Mouse (Mus musculus) adrenal gland, postnatal 14 days (tissue): ENCODE measurements around the gene Ttc34. TPM values are rescaled to one million over a fixed set of nuclear protein-coding genes. Genes with fewer than 3 reads are reported as not detected.
A peak's percentile ranks its signal among the peaks of the same experiment; 100 is the strongest.

Experiments
- DNase-seq: peaks from one replicate; pipeline ENCODE4 v3.0.0; 2021; ENCODE audit warnings: mixed read lengths
- total RNA-seq: library from RNA; stranded (reverse); gene quantifications from 2 replicates; pipeline ENCODE4 v1.2.3, GENCODE M21; 2021

Ttc34 gene
- total RNA-seq, 1 experiment from 2014 or later: 0.19 TPM

DNA sequence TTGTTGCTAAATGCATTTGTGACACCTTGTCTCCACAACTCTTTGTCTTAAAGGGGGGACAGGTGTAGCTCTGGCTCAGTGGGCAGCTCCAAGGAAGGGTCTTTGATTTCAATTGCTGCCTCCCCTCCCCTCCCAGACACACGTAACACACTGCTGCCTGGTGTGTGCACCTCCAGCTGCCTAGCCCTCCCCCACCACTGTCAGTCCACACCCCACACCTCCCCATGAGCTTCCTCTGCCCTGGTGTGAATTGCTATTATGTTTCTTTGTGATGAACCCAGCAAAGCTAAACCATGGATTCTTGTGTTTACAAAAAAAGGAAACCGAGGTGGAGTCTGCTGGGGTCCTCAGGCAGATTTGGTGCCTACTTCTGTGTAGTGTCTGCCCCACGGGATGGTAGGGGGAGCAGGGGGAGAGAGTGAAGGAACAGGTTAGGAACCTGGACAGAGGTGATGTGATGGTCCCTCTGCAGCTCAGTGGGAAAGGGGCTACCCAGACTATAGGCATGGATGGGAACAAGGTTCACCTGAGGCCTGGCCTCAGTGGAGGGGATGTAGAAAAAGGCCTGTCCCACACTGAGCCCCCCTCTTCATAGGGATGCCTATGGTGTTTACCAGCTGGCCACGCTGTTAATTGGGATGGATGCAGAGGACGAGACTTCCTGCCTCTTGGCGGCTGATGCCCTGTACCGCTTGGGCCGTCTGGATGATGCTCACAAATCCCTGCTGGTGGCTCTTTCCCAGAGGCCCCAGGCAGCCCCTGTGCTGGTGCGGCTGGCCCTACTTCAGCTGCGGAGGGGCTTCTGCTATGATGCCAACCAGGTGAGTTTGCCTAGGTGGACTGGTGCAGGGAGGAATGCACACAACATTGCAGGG, 20.3 kb downstream of the Ttc34 start:
- no peak for DNase-seq

DNA sequence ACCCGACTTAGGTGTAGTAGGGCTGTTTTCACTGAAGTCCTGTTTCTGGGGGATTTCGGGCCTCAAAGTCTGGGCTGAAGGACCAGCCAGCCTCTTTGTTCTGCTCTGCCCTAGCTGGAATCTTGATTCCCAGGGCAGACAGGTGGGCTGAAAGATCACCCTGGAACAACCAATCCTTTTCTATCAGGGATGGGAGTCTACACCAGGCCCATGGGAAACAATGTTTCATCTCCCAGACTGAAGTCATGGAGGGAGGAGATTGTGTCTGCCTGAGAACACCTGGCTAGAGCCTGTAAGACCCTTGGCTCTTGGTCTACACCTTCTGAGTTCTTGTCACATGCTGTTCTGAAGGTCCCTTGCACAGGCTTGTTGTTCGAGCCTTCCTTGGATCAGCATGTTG, 21.3 kb downstream of the Ttc34 start:
- no peak for DNase-seq

DNA sequence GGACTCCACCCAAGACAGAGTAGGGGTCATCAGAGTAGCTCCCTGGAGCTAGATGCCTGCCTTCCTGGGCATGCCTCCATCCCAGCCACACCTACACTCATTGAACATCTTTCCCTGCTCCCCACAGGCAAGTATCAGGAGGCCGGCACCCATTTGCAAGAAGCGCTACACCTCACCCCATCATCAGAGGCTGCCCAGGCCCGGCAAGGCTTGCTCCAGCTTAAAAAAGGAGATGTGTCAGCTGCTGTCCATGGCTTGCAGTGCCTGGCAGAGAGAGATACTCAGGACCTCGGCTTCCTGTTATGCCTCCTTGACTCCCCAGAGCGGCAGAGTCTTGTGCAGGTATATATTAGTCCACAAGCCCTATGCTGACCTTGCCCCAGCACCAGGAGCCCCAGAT, 24.7 kb downstream of the Ttc34 start:
- DNase-seq: no peak

DNA sequence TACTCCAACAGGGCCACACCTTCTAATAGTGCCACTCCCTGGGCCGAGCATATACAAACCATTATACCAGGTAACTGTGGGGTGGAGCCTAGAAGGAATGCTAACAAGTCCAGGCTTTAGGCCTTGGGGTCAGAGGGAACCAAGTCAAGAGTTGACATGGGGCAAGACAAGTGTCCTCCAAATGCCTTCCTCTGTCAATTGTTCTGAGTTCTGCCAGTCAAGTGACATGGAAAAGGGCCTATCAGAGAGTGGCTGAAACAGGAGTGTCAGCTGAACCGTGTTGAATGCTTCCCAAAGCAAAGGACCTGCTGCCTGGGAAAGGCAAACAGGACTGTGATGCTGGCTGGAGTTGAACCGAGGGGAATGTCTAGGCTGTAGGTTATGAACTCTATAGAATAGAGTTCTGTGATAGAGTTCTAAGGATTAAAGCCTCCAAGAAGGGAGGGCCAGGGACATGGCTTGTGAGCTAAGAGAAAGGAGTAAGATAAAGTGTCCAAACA, 26.2 kb downstream of the Ttc34 start:
- DNase-seq: no peak

DNA sequence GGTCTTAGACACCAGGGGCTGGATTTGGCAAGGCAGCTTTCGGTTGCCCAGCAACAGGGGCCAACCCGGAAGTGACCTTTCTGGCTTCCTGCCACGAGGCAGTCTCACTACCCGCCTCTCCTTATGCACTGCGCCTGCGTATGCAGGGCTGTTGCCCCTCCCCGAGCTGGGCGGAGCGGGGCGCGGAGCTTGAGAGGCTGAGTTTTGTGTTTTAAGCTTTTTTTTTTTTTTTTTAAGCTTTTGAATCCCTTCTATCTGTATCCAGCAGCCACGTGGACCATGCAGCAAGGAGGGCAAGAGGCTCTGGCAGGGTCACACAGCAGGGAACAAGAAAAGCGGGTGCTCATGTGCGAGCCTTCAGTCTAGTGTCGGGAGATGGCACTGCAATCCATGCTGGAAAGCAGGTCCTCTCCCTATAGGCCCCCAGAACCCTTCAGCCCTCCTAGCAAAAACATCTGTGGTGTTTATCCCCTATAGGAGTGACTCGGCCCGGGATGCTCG, 27.1 kb downstream of the Ttc34 start:
- peak; percentile 97 for DNase-seq

DNA sequence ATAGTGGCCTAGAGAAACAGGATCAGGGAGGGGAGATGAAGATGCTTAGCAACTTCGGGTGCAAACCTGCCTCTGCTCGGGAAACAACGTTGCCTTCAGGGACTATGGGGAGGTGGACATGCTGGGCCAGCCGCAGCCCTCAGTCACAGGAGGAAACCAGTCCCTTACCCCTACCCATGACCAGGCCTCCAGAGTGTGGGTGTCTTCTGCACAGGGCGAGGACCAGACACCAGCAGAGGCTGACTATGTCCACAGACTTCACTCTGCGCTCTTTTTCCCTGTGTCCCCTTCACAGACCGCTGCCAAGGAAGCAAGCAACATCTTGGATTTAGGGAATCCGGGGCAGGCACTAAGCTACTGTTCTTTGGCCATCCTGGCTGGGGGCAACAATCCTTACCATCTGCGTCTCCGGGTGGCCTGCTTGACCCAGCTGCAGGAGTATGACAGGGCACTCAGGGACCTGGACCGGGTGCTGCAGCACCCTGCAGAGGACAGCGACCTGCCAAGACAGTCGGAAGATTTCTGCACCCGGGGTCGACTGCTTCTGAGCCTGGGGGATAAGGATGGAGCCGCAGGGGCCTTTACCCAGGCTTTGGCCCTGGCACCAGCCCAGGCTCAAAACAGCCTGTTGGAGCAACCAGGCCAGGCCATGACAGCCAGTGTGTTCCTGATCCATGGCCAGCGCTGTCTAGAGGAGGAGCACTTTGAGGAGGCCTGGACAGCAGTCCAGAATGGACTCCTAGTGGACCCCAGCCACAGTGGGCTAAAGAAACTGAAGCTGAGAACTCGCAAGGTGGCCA, 27.9 kb downstream of the Ttc34 start:
- DNase-seq: no peak

DNA sequence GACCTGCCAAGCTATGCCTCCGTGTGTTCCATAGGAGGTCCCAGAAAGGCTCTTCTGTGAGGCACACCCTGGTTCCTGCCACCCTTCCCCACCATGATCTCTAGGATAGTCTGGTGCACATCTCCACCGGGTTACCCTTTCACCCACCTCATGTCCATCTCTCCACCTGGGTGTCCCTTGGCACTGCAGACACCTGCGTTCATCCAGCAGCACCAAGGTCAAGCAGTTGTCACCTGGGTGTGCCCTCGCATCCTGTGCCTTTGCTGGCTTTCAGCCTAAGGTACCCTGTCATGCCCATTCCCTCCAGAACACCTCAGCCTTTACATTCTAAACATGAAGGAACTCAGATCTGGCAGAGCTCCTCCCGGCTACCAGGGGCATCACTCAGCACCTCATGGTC, 29.1 kb downstream of the Ttc34 start:
- no peak for DNase-seq

DNA sequence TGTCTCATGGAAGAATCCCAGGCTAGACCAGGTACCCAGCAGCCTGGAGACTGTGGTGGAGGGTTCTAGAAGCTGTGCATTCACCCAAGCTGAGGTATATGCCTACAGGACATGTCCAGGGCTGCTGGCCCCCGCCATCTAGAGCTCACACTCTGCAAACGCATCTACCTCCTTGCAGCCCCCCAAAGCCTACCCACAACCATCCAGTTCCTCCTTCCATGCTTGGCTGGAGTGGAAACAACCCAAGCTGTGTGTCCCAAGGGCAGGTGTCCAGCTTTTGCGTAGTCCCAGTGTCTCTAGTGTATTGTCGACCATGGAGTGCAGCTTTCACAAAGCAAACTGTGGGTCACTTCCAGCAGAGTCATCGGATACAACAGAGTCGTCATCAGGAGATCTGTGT, 30.0 kb downstream of the Ttc34 start:
- no peak for DNase-seq

DNA sequence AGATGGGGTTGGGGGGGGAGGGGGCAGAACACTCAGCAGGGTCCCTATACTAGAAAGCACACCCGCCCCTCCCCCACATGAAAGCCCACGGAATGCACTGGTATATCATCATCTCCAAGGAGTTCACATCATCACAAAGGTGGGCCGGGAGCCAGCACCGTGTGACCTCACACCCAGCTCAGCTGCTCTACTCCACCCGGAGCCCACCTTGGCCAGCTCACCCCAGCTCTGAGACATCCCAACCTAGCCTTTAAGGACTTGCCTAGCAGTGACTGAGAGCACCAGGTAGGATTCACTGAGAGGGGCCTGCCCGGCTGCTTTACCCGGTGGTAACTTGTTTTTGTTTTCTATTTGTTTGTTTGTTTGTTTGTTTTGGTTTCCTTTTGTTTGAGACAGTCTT, 32.2 kb downstream of the Ttc34 start, which contains the start of gene Mmel1:
Gene Mmel1 (plus strand): TSS at position 146 of the 400 bp plus-strand sequence.
- DNase-seq: no peak

DNA sequence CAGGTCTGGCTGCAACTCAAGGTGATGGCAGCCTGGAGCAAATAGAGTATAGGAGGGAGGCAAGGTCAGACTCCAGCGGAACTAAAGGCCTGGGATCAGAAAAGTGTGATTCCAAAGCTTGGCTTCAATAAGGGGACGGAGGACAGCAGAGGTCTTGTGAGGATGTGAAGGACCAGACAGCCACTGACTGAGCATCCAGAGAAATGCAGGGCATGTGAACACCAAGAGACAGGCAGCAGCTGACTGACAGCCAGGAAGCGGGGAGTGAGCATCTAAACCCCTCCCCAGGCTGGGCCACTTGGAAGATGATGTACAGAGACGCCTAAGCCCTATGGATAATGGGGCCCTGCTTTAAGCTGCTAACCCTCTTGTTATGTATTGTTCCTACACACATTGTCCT, 33.5 kb downstream of the Ttc34 start:
- DNase-seq: no peak

DNA sequence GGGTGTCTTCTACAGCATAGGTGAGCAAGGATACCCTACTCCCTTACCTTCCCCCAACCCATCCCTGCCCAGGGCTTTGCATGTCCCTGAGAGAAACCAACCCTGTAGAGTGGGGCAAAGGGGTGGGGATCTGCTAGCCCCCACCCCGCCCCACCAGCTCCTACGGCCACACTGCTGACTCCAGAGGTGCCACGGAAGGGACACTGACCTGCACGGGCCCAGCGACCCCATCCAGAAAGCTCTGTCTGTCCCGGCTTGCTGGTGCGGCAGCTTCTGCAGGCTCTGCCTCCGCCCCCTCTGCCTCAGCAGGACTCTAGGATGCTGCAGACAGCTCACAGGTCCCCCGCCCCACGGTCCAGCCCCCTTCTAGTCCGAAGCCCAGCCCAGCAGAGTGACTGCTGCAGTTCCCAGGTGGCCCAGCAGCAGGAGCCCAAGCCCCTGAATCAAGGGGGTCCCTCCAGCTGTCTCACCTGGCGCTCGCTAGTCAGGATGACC, 34.5 kb downstream of the Ttc34 start:
- DNase-seq: no peak

DNA sequence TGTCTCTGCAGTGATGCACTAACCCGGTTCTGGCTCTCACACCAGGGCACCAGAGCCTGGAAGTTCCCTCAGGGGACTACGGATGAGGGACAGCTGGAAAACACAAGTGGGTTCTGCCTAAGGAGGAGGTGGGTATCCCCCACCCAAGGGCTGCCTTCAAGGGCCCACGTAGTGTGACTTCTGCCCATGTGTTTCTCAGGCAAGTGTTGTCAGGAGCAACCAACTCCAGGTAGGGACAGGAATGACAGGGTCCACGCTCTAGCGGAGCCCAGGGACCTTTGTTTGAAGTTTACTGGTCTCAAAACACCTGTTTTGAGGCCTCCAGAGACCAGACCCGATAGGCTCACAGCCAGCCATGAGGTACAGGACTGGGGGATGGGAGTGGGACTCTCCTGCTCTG, 35.9 kb downstream of the Ttc34 start:
- no peak for DNase-seq

DNA sequence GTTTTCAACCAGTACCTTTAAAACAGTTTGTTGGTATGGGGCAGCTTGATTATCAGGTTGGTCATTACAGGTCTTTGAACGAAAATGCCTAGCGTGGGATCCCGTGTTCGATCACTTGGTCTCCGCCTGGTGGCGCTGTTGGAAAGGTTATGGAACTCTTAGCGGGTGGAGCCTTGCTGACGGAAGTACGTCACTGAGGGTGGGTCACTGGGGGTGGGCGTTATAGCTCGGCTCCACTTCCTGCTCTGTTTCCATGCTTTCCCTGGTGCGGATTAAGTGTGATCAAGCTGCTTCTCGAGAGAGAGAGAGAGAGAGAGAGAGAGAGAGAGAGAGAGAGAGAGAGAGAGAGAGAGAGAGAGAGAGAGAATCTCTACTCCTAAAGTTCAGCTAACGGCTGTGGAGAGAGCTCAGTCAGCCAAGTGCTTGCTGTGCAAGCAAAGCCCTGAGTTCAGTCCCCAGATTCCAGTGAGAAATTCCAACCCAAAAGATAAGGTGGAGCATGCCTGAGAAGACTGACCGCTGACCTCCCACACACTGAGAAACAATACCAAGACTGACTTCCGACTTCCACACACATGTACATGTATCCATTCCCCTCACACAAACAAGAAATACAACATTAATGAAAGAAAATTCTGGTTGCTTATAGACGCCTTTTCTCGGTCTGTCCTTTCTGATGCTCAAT, 40.7 kb downstream of the Ttc34 start:
- DNase-seq: peak; percentile 96

DNA sequence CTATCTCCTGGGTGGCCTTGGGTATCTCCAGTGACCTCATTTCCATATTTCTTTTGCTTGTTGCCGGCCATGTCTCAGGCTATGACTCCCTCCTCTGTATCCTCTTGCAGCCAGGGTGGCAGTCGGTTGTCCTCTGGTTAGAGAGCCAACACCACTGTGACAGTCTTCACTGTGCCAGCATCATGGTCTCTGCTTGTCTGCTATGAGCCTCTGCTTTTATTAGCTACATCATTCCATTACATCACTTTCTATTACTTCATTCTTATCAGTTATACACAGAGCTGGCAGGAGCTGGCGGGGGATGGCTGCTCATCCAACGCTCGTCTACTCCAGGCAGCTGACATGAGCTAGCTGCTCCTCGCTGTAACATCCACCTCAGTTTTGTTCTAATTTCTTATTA, 43.5 kb downstream of the Ttc34 start:
- DNase-seq: peak; percentile 49

DNA sequence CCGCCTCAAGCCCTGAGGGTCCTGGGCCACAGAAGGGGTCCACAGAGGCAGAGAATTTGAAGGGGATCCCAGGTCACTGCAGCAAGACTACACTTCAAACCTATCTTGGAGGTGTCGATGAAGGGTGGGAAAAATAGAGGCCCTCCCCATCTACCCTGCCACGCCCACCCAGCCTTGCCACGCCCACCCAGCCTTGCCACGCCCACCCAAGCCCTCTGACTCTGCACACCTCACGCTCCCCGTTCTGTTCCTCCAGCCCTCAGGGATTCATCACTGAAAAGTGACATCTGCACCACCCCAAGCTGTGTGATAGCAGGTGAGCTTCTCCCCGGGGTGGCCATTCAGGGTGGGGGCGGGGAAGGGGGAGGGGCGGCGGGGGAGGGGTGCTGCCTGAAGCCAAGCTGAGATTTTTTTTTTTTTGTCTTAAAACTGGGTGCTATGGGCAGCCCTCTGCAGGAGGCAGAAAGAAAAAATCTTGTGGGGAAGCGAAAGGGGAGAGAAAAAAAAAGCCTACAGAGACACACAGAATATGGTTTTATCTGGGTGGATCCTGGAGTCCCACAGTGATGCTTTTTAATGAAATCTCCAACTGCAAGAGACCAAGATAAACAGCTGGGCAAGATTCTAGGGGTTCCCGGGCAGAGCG, 44.9 kb downstream of the Ttc34 start:
- no peak for DNase-seq

DNA sequence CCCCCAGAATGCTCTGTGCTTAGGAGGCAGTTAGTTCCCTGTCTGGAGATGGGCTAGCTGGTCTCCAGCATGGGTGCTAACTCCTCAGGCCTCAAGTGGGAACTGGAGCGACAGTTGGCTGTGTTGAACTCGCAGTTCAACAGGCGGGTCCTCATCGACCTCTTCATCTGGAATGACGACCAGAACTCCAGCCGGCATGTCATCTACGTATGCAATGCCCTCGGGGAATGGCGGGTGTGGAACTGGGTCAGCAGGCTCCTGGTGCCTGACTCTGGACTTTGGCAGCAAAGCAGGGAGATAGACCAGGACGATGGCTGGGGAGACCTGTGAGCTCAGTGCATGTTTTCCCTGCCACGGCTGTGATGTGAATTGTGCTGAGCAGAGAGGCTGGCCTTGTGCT, 48.2 kb downstream of the Ttc34 start:
- DNase-seq: no peak

DNA sequence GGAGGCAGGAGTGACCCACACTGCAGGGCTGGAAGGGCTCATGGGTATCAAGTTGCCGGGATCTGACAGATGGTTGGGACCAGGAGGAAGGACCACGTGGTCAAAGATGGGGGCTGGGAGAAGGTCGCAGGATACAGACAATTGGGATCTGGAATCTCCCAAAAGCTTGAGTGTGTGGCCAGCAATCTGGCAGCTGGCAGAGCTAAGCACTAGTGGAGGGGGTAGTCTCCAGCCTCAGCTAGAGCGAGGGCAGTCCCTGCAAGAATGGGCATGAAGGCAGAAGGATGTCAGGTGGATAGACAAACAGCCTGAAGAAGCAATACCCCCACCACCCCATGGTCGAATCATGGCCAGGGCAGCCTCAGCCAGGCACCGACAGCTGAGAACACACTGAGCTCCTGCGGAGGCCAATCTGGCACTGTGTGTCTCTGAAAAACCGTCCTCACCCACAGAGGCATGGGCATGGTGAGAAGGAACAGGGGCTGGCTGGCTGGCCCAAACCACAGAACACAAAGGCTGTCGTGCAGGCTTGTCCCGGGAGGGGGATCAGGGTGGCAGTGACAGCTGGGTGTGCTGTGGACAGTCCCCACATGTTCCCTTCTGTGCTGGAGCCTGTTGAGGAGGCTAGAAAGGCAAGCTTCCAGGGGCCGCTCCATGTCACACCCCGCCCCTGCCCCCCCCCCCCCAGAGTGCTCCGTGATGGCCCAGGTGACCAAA, 49.8 kb downstream of the Ttc34 start:
- DNase-seq: no peak

DNA sequence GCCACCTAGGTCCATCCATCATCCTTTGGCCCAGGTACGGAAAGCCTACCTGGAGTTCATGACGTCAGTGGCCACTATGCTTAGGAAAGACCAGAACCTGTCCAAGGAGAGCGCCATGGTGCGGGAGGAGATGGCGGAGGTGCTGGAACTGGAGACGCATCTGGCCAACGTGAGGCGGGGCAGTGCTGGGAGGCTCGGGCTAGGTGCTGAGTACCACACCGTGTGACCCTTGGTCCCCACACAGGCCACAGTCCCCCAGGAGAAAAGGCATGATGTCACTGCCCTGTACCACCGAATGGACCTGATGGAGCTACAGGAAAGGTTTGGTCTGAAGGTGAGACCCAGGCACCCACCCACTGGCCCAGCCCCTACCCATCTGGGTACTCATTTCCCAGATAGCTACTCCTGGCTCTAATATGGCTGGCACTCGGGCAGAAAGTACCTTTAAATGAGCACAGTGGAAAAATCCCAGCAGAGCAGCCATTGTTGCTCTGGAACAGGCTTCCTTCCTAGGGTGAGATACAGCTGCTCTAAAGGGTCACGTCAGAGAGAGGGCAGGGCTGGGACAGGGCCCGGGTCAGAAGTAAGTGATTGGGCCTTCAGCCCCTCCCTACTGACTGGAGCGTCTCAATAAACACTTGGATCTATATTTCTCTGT, 50.5 kb downstream of the Ttc34 start:
- DNase-seq: no peak

DNA sequence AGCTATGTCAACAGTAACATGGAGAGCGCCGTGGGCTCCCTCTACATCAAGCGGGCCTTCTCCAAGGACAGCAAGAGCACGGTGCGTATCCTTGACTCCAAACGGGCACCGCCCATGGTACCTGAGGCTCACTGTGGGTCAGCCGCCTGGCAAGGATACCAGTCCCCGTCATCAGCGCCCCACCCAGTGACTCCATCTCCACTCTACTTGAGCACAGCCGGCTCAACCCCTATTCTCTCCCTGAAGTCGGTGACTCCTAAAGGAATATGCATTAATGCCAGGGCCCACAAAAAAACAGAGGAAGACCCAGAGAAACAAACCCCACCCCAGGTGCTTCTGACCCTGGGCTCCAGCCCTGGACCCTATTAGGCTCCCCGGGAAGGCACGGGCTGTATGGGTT, 53.6 kb downstream of the Ttc34 start:
- no peak for DNase-seq

DNA sequence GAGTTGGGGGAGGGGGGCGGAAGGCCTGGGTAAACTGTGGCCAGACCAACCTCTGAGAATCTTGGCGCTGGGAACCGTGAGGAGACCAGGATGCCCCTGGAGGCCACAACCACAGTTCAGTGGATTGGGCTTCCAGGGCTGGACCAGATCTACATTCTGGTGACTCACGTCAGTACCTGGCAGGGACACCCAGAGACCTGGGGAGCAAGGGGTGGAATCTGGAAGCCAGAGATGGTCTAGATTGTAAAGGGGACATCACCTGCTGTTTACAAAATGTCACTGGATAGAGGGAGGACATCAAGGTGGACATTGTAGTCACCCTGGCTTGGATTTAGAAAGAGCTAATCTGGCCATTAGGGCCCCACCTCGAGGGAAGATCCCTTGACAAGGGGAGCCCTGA, 58.3 kb downstream of the Ttc34 start:
- no peak for DNase-seq
